Mouse (Mus musculus) left cerebral cortex, adult 2 months (tissue): ENCODE data around the gene Clca2. TPM values are rescaled to one million over a fixed set of nuclear protein-coding genes. Genes with fewer than 3 reads are reported as not detected.
"Not testable (repeated sequence)": the region's sequence is repeated elsewhere in the genome, so short reads cannot be mapped to it uniquely, and the experiment has no call there.

Experiments
- DNase-seq, 2 experiments: peaks; one replicate each; pipeline ENCODE4 v3.0.0; 2021 to 2022; ENCODE audit warnings: low spot score in 2 of 2, mixed read lengths in 1 of 2; ENCODE audit errors: extremely low spot score in 1 of 2
- H3K27ac ChIP-seq: fragments of 200-600 bp; 2 replicates; pipeline ENCODE4 v1.8.1; 2022
- H3K4me3 ChIP-seq: fragments of 200-600 bp; 2 replicates; pipeline ENCODE4 v1.8.1; 2022
- CTCF ChIP-seq: fragments of 200-600 bp; IDR thresholded peaks from 2 replicates; pipeline ENCODE4 v1.8.1; 2022; ENCODE audit warnings: antibody characterized with exemption, mild to moderate bottlenecking, moderate library complexity
- intact Hi-C: fragments of 180-260 bp; cut with DNase I; formaldehyde crosslinking; loops from one replicate; pipeline ENCODE4 v1.15.1; 2025
- total RNA-seq, 2 experiments: library from RNA; stranded (reverse); gene quantifications; 2 replicates each; pipeline ENCODE4 v1.2.3; 2021

Gene Clca2
- total RNA-seq, 2 experiments from 2014 or later: not detected

DNA sequence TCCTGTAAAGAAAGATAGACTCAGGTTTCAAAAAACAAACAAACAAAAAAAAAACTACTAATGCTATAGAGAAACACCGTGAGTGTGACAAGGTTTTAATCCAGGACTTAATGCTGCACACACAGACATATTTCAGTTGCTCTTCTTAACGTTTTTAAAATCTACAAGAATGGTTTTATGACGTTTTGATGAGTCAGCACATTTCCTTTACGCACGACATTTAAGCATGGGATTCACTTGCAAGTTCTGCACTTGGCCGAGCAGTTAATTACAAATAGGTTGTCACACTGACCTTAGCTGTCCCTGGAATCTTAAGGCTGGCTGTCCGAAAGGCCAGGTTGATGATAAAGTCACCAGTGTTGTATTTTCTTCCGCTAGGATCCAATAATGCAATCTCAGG lies 18.3 kb downstream of the Clca2 start:
- DNase-seq: no peak
- no peak for TF ChIP-seq CTCF
- intact Hi-C loops: no loop called here

DNA sequence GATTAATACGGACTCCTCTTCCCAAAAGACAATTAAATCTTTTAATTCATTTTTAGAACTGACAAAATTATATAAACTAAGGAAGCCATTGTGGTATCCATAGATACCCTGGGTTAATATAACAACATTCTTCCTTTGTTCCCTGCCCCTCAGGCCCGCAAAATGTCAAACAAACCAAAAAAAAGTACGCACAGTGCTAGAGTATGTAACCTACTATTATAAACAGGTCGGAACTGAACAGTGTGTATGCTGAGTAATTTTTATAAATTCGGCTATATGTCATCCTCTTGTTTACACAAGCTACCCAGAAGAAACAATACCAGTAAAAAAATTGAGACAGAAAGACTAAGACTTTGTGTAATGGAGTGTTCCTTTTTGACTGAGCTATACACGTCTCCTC lies 20.8 kb downstream of the Clca2 start:
- no peak for TF ChIP-seq CTCF
- intact Hi-C loops: no loop called here

More for the DNA sequence above, 18.3 kb downstream of the Clca2 start:
- Histone ChIP-seq H3K27ac (no peak overlapping the region), H3K4me3 (no peak overlapping the region)

DNA sequence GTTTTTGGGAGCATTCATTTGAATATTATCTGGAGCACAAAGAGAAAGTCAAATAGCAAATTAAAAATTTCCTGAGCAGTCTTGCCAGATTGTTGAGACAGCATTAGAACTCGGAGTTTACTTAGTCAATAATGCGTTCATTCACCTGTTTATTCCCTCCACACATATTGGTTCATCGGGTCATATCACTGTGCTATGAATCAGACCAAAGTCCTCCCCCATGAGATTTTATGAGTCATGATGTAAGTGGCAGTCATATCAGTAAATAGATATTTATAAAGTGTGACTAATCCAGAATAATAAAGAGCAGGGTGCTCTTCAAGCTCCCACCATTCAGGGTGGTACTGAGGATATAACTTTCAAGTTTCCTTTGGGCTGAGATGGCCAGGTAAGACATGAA lies 26.9 kb downstream of the Clca2 start:
- no peak overlapping the region for H3K4me3 ChIP-seq
- intact Hi-C loops: no loop called here
- no peak for DNase-seq
- no peak for TF ChIP-seq CTCF
- H3K27ac ChIP-seq: no peak overlapping the region

More for the DNA sequence above, 20.8 kb downstream of the Clca2 start:
- no peak overlapping the region for H3K27ac ChIP-seq
- no peak for DNase-seq
- no peak overlapping the region for H3K4me3 ChIP-seq

DNA sequence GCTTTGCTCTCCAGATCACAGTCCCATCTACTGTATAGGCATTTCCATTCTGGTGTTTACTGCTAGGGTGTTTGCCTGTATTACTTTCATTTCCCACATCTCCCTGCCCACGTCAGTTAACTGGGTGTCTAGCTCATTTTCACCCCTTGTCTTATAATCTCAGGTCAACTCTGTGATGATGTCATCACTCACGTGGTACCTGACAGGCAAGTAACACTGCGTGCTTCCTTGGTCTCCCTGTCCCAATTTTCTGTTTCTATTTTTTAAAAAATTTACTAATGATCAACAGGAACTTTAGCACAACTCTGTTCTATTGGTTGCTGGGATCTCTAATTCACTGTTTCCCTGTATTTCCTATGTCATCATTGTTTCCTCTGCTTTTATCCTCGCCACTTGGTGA lies 30.3 kb downstream of the Clca2 start:
- no peak overlapping the region for H3K27ac ChIP-seq
- DNase-seq: no peak
- intact Hi-C loops: no loop called here
- no peak for TF ChIP-seq CTCF
- H3K4me3 ChIP-seq: no peak overlapping the region

DNA sequence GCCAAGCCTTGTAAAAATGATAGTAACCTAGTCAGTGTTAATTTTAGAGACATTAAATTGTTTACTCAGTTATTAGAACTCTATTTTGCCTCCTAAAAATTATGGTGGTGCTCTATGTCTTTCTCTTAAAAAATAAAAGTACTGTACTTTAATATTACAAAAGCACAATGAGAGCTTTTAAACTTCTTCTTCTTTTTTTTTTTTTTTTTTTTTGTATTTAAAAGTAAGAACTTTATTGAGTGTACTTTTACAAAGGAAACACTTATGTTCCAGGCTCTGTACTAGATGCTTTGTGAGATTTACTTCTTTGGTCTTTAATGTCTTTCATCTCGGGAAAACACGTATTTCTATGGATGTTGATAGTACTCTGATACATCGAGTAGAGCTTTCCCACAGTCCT lies 44.1 kb downstream of the Clca2 start:
- H3K27ac ChIP-seq, DNase-seq, intact Hi-C loops, H3K4me3 ChIP-seq: not testable (repeated sequence)

DNA sequence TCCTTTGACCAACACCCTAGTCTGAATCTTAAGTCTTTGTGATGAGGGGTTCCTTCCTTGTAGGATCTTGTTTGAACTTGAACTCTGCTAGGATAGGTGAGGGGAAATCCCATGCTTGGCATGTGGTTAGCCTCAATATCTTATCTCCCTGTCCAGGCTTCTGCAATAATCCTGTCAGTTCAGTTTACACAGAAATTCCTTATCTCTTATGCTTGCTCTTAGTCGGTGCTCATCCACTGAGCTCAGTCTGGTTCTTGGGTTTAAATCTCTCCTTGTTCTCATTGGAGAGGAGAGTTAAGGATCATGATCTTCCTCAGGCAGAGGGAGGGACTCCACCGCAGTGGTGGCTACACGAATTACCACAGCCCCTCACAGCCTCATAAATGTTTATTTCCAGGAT lies 49.4 kb downstream of the Clca2 start:
- intact Hi-C loops: no loop called here
- no peak for TF ChIP-seq CTCF
- Histone ChIP-seq H3K27ac (no peak overlapping the region), H3K4me3 (no peak overlapping the region)
- DNase-seq: no peak

DNA sequence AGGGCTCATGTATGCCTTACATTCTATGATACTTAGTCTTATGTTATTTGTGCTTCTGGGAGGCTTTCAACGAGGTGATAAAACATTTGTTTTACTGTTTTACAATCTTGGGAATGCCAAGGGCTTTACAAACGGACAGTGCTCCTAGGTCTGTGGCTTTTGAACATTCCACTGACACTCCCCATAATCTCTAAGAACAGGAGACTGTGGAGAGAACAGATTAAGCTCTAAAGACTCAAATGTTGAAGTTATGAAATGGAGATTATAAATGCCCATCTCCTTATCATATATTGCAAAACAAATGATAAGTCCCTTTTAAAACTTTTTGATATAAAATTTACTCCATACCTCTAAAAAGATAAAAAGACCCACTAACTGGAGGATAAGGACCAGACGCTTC lies 60.4 kb downstream of the Clca2 start:
- TF ChIP-seq CTCF: no peak
- intact Hi-C loops: no loop called here
- DNase-seq: no peak
- Histone ChIP-seq H3K27ac (no peak overlapping the region), H3K4me3 (no peak overlapping the region)

DNA sequence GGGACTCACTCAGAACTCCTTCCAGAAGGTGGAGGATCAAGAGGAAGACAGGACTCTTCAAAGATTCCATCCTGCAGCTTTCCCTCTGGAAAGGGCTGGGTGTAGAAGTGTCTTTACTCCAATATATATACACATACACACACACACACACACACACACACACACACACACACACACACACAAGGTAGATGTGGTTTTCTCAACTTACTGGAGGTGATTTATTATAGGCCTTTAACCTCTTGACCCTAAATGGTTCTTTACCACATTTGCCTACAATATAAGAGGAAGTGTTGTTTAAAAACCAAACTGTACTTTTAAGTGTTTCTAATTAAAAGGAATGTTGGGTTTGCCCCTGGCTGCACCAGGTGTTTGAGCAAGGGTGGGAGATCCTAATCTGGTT lies 66.6 kb downstream of the Clca2 start, which contains the start of gene Clca1:
Gene Clca1 (minus strand): TSS at position 101 of the 400 bp plus-strand sequence.
- no peak for DNase-seq
- TF ChIP-seq CTCF: no peak
- Histone ChIP-seq H3K4me3 (no peak within 1 kb of the TSS), H3K27ac (no peak within 1 kb of the TSS)
- intact Hi-C loops: no loop called here

DNA sequence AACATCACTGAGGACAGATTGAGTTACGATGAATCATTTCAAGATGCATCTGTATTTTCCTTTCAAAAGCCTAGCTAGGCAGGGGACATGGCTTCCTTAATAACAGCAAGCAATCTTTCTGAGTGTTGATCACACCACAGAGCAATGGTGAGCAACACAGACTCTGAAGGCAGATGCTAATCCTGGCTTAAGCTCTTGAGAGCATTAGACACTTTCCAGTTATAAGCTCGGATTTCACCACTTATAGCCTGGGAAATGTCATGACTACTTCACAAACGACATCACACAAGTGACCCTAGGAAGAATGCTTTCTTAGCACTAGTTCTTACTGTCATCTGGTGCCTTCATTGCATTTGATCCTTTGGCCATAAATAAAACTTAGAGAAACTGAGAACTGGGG lies 71.2 kb downstream of the Clca2 start:
- no peak for DNase-seq
- intact Hi-C loops: loop anchor here (10.0 kb wide), 1 partner anchor 203 kb away; no protein-coding TSS in a partner anchor
- H3K27ac ChIP-seq: no peak overlapping the region
- TF ChIP-seq CTCF: no peak
- no peak overlapping the region for H3K4me3 ChIP-seq

DNA sequence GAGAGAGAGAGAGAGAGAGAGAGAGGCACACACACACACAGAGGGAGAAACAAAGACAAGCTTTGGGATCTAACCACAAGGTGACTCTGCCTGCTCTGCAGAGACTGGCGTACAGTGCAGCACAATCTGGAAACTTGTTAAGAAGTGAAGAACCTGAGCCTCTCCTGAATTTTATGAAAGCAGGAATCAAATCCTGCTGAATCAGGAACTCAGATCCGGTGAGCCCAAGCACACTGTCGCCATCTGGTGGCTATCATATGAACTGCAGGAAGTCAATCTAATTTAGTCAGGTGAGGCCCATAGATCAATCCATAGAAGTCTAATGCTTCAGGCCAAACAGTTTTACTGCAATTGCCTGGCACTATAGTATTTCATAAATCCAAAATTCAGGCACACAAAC lies 72.5 kb downstream of the Clca2 start:
- DNase-seq: peak; percentile 57 to 66
- intact Hi-C loops: loop anchor here (10.0 kb wide), 1 partner anchor 202 kb away; no protein-coding TSS in a partner anchor
- TF ChIP-seq CTCF: peak; percentile 96
- Histone ChIP-seq H3K27ac (no peak overlapping the region), H3K4me3 (no peak overlapping the region)

Other genes with a start within 250 kb of the Clca2 start
- not detected for gene Clca4b, start 166.9 kb downstream of the Clca2 start, total RNA-seq
- not detected for gene Clca4a, start 124.4 kb downstream of the Clca2 start, total RNA-seq
- gene Clca1, start 66.7 kb downstream of the Clca2 start, total RNA-seq: not detected
- 10 to 100 TPM; 22.1 to 26.8 TPM for gene Odf2l, start 19.1 kb upstream of the Clca2 start, total RNA-seq
- 1 to 10 TPM; 2.7 to 2.8 TPM for gene Col24a1, start 193.0 kb upstream of the Clca2 start, total RNA-seq